Comparison of ENCODE assay signal across 17 mouse cellular contexts in genomic region chr4:65586947-65587346, GRCm38 (mm10). TPM values are rescaled to one million over a fixed set of nuclear protein-coding genes. Genes with fewer than 3 reads are reported as not detected.
DNase-seq lines count a peak whose midpoint lies in the region; ATAC-seq and TF ChIP-seq lines count a peak whose summit lies in the region.
"Had no signal": no experiment of that assay in that cellular context is flagged by ENCODE, and none has a peak within 500 bp of the region (broad histone marks: within the 10 kb centered on the region; RNA-seq: fewer than 3 reads in every experiment).

No protein-coding gene starts in this region.

- no peak for TF ChIP-seq CTCF in forebrain, postnatal 0 days (IDR thresholded peaks at IDR 0.05; ENCODE audit: low read depth)
- no peak for TF ChIP-seq CTCF in liver, adult 2 months (IDR thresholded peaks at IDR 0.05; ENCODE audit: low read depth, low read length)

- peak; percentile 41; the same call in 1 of the 2 replicates for ATAC-seq in forebrain, embryonic 14.5 days
- no peak; the same call in 1 of the 2 replicates for ATAC-seq in forebrain, postnatal 0 days
- no peak for ATAC-seq in liver, embryonic 12.5 days
- ATAC-seq: CD4-positive, CD25-positive, alpha-beta regulatory T cell, adult 4 months; intestine, embryonic 16.5 days; midbrain, embryonic 13.5 days had no signal

- H3K4me1 ChIP-seq in forebrain, embryonic 14.5 days (ENCODE audit: control insufficient read depth, insufficient read depth, low read length): 0 out of 2 replicates have a peak, but pooled peaks cover 5% of the 10 kb centered on the region
- H3K4me1 ChIP-seq in forebrain, postnatal 0 days (ENCODE audit: insufficient read depth): no peaks in the 10 kb centered on the region
- no peaks in the 10 kb centered on the region for H3K4me1 ChIP-seq in liver, adult 2 months (ENCODE audit: control insufficient read depth, insufficient read depth, low read length)
- no peaks in the 10 kb centered on the region for H3K4me1 ChIP-seq in liver, embryonic 12.5 days
- 0 out of 2 replicates have a peak, but pooled peaks cover 6% of the 10 kb centered on the region for H3K4me1 ChIP-seq in embryonic facial prominence, embryonic 10.5 days
- H3K4me1 ChIP-seq: liver, embryonic 13.5 days; midbrain, embryonic 13.5 days had no signal

- WGBS in forebrain, embryonic 14.5 days: 27% methylated on average over 5 of the region's 5 CpGs
- WGBS in forebrain, postnatal 0 days: 21% methylated on average over 5 of the region's 5 CpGs
- WGBS in liver, adult 2 months: 52% methylated on average over 5 of the region's 5 CpGs
- 48% methylated on average over 5 of the region's 5 CpGs for WGBS in liver, embryonic 12.5 days (ENCODE audit: insufficient replicate concordance)
- 63% methylated on average over 5 of the region's 5 CpGs for WGBS in embryonic facial prominence, embryonic 10.5 days

- no peak overlapping the region for H3K4me2 ChIP-seq in forebrain, embryonic 14.5 days (ENCODE audit: low read length)
- H3K4me2 ChIP-seq in forebrain, postnatal 0 days (ENCODE audit: low read depth): no peak overlapping the region
- H3K4me2 ChIP-seq in liver, embryonic 12.5 days: no peak overlapping the region
- H3K4me2 ChIP-seq: heart, embryonic 13.5 days; liver, embryonic 13.5 days; midbrain, embryonic 13.5 days had no signal

- DNase-seq in forebrain, embryonic 14.5 days (ENCODE audit: low spot score): peak; percentile 55
- no peak for DNase-seq in forebrain, postnatal 0 days
- peak; percentile 8 for DNase-seq in liver, adult 2 months (ENCODE audit: extremely low read depth, low read depth, low spot score)
- DNase-seq in brain, adult 2 months (ENCODE audit: low read depth, low spot score): peak; percentile 93
- DNase-seq in cerebellum, adult 9-10 months: peak; percentile 88
- DNase-seq in embryonic facial prominence, embryonic 10.5 days (ENCODE audit: low spot score): no peak
- DNase-seq in embryo, embryonic 9.5 days (ENCODE audit: extremely low spot score): no peak
- DNase-seq: liver, embryonic 13.5 days; lung, postnatal 4 days; thymus, postnatal 36 days had no signal

- H3K79me2 ChIP-seq in liver, adult 2 months (ENCODE audit: control insufficient read depth, insufficient read depth, low read length): no peaks in the 10 kb centered on the region

- H3K27me3 ChIP-seq in forebrain, embryonic 14.5 days (replicated peaks; ENCODE audit: control insufficient read depth, insufficient read depth, low read length): no peaks in the 10 kb centered on the region
- no peaks in the 10 kb centered on the region for H3K27me3 ChIP-seq in forebrain, postnatal 0 days (ENCODE audit: insufficient read depth, low read length)
- no peaks in the 10 kb centered on the region for H3K27me3 ChIP-seq in liver, adult 2 months (ENCODE audit: control insufficient read depth, insufficient read depth, low read length)
- H3K27me3 ChIP-seq in liver, embryonic 12.5 days (replicated peaks): no peaks in the 10 kb centered on the region
- 0 out of 2 replicates have a peak, but pooled peaks cover 5% of the 10 kb centered on the region for H3K27me3 ChIP-seq in embryonic facial prominence, embryonic 10.5 days (replicated peaks; ENCODE audit: low read depth, poor library complexity, severe bottlenecking)
- H3K27me3 ChIP-seq: heart, embryonic 13.5 days; liver, embryonic 13.5 days; midbrain, embryonic 13.5 days had no signal

- no peak for TF ChIP-seq POLR2A in liver, adult 2 months (IDR thresholded peaks at IDR 0.05; ENCODE audit: extremely low read depth, insufficient read depth, low read length)

- H3K27ac ChIP-seq in forebrain, embryonic 14.5 days (ENCODE audit: low read depth, low read length): no peak overlapping the region
- no peak overlapping the region for H3K27ac ChIP-seq in forebrain, postnatal 0 days (ENCODE audit: low read depth, low read length)
- H3K27ac ChIP-seq in liver, adult 2 months (replicated peaks; ENCODE audit: insufficient read depth, low read depth, low read length): no peak overlapping the region
- H3K27ac ChIP-seq in liver, embryonic 12.5 days: no peak overlapping the region
- no peak overlapping the region for H3K27ac ChIP-seq in embryonic facial prominence, embryonic 10.5 days (replicated peaks)
- H3K27ac ChIP-seq: heart, embryonic 13.5 days; limb, embryonic 10.5 days; liver, embryonic 13.5 days; midbrain, embryonic 13.5 days had no signal

- no peak overlapping the region for H3K9ac ChIP-seq in forebrain, embryonic 14.5 days (ENCODE audit: low read length)
- no peak overlapping the region for H3K9ac ChIP-seq in forebrain, postnatal 0 days
- H3K9ac ChIP-seq in liver, adult 2 months (ENCODE audit: low read depth, low read length): no peak overlapping the region
- H3K9ac ChIP-seq in liver, embryonic 12.5 days: no peak overlapping the region
- H3K9ac ChIP-seq: heart, embryonic 13.5 days; liver, embryonic 13.5 days; midbrain, embryonic 13.5 days had no signal

- H3K9me3 ChIP-seq in forebrain, embryonic 14.5 days (replicated peaks; ENCODE audit: control insufficient read depth, low read length): no peaks in the 10 kb centered on the region
- no peaks in the 10 kb centered on the region for H3K9me3 ChIP-seq in forebrain, postnatal 0 days (ENCODE audit: low read length)
- no peaks in the 10 kb centered on the region for H3K9me3 ChIP-seq in liver, embryonic 12.5 days (replicated peaks)
- no peaks in the 10 kb centered on the region for H3K9me3 ChIP-seq in embryonic facial prominence, embryonic 10.5 days
- H3K9me3 ChIP-seq: heart, embryonic 13.5 days; limb, embryonic 10.5 days; liver, embryonic 13.5 days; midbrain, embryonic 13.5 days had no signal

- no peaks in the 10 kb centered on the region for H3K36me3 ChIP-seq in forebrain, embryonic 14.5 days (ENCODE audit: control insufficient read depth, insufficient read depth, low read length)
- H3K36me3 ChIP-seq in forebrain, postnatal 0 days (ENCODE audit: insufficient read depth): no peaks in the 10 kb centered on the region
- H3K36me3 ChIP-seq in liver, adult 2 months (ENCODE audit: control insufficient read depth, insufficient read depth, low read length): no peaks in the 10 kb centered on the region
- no peaks in the 10 kb centered on the region for H3K36me3 ChIP-seq in liver, embryonic 12.5 days
- H3K36me3 ChIP-seq in embryonic facial prominence, embryonic 10.5 days (replicated peaks): no peaks in the 10 kb centered on the region
- H3K36me3 ChIP-seq: G1E; heart, embryonic 13.5 days; limb, embryonic 10.5 days; liver, embryonic 13.5 days; midbrain, embryonic 13.5 days had no signal

- no peak overlapping the region for H3K4me3 ChIP-seq in forebrain, embryonic 14.5 days (ENCODE audit: low read depth, low read length)
- H3K4me3 ChIP-seq in forebrain, postnatal 0 days (ENCODE audit: low read depth, low read length): no peak overlapping the region
- H3K4me3 ChIP-seq in liver, adult 2 months (ENCODE audit: insufficient read depth, low read depth, low read length): no peak overlapping the region
- H3K4me3 ChIP-seq in liver, embryonic 12.5 days: no peak overlapping the region
- H3K4me3 ChIP-seq in embryonic facial prominence, embryonic 10.5 days: no peak overlapping the region
- H3K4me3 ChIP-seq: heart, embryonic 13.5 days; limb, embryonic 10.5 days; liver, embryonic 13.5 days; midbrain, embryonic 13.5 days had no signal

RNA-seq across cellular contexts. Expression of gene Trim32, which starts 17.8 kb away (rescaled TPM):
- polyA plus RNA-seq in forebrain, embryonic 14.5 days (2014; fragmentation: Nextera tagmentation; extraction: Ambion mirVana): 122 and 159 TPM in 2 replicates
- total RNA-seq in forebrain, postnatal 0 days (2014; rRNA removed): 156 and 187 TPM in 2 replicates
- 154 and 164 TPM in 2 replicates for polyA plus RNA-seq in forebrain, postnatal 0 days (2015; fragmentation: Nextera tagmentation; extraction: Ambion mirVana)
- total RNA-seq in liver, adult 2 months (2014; rRNA removed): 3.0 and 4.8 TPM in 2 replicates
- 8.1 and 8.8 TPM in 2 replicates for polyA plus RNA-seq in liver, adult 2 months (2012; rRNA removed)
- polyA plus RNA-seq in liver, embryonic 12.5 days (2016; fragmentation: Nextera tagmentation; extraction: Ambion mirVana): 12.3 and 12.5 TPM in 2 replicates
- 71.1 and 71.3 TPM in 2 replicates for polyA plus RNA-seq in embryonic facial prominence, embryonic 10.5 days (2016; fragmentation: Nextera tagmentation; extraction: Ambion mirVana)
- polyA plus RNA-seq: G1E had no signal

Comparison
In these comparisons a context has a peak if more than half of its experiments do, and no peak if none do; other contexts are left out.
1. DNase-seq: peak in forebrain, embryonic 14.5 days (single experiment), liver, adult 2 months (single experiment), brain, adult 2 months (single experiment) and cerebellum, adult 9-10 months (single experiment); none in forebrain, postnatal 0 days (single experiment), embryonic facial prominence, embryonic 10.5 days (single experiment) and embryo, embryonic 9.5 days (single experiment).